Mouse (Mus musculus): Measurements from ENCODE around the gene Pld1. TPM values are rescaled to one million over a fixed set of nuclear protein-coding genes. Genes with fewer than 3 reads are reported as not detected.

Pld1 gene
- polyA plus RNA-seq, 1 experiment from 2014 or later = 2.3 TPM

DNA sequence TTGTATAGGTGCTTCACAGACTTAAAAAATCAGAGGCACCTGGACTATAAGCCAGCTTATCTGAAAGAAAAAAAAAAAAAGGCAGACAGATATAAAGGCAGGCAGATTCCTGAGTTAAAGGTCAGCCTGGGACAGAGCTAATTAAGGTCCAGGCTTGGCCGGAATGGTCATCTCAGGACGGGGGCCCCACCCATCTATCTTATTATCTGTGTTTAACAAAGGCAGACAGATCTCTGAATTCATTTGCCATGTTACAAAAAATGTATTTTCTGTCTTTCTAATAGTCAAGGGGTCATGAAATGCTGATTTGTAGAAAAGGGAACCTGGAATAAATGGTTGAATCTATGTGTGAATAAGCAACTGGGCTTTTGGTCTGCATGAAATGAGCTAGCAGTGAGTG, 30.2 kb upstream of the Pld1 start:
- Histone ChIP-seq H3K4me1 (replicated peaks; ENCODE audit: control insufficient read depth, insufficient read depth, low read length) (peaks cover 2% of the 10 kb centered on the region; the same call in 1 of the 2 replicates), H3K4me2 (ENCODE audit: low read length) (no peak overlapping the region), H3K27me3 (replicated peaks; ENCODE audit: control insufficient read depth, insufficient read depth, low read length) (no peaks in the 10 kb centered on the region), H3K9me3 (ENCODE audit: control insufficient read depth, low read length) (no peaks in the 10 kb centered on the region), H3K9ac (replicated peaks; ENCODE audit: low read depth, low read length) (no peak overlapping the region), H3K4me3 (replicated peaks; ENCODE audit: low read length) (no peak overlapping the region), H3K36me3 (ENCODE audit: control insufficient read depth, insufficient read depth) (no peaks in the 10 kb centered on the region), H3K27ac (ENCODE audit: low read length) (no peak overlapping the region)
- 72% methylated on average over 2 of the region's 2 CpGs for WGBS
- no peak for ATAC-seq

DNA sequence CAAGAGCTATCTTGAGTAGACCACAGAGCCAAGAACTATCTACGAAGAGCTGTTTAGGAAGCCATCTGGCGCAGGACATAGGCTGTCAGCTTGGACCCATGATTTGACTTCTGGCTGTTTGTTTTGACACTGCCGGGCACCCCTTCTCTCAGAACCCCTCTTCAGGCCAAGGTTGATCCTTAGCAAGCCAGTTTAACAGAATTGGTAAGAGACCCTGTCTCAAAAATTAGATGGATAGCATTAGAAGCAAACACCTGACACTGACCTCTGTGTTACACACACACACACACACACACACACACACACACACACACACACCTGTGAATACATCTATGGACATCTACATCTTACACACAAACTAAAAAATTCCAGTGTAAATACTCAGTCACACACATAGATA, 29.5 kb upstream of the Pld1 start:
- Histone ChIP-seq H3K4me3 (replicated peaks; ENCODE audit: low read length) (no peak overlapping the region), H3K27me3 (replicated peaks; ENCODE audit: control insufficient read depth, insufficient read depth, low read length) (no peaks in the 10 kb centered on the region), H3K4me2 (ENCODE audit: low read length) (no peak overlapping the region), H3K27ac (ENCODE audit: low read length) (no peak overlapping the region), H3K9me3 (ENCODE audit: control insufficient read depth, low read length) (no peaks in the 10 kb centered on the region), H3K9ac (replicated peaks; ENCODE audit: low read depth, low read length) (no peak overlapping the region), H3K4me1 (replicated peaks; ENCODE audit: control insufficient read depth, insufficient read depth, low read length) (peaks cover 2% of the 10 kb centered on the region; the same call in 1 of the 2 replicates), H3K36me3 (ENCODE audit: control insufficient read depth, insufficient read depth) (no peaks in the 10 kb centered on the region)
- ATAC-seq = no peak
- 92% methylated on average over 3 of the region's 3 CpGs for WGBS

DNA sequence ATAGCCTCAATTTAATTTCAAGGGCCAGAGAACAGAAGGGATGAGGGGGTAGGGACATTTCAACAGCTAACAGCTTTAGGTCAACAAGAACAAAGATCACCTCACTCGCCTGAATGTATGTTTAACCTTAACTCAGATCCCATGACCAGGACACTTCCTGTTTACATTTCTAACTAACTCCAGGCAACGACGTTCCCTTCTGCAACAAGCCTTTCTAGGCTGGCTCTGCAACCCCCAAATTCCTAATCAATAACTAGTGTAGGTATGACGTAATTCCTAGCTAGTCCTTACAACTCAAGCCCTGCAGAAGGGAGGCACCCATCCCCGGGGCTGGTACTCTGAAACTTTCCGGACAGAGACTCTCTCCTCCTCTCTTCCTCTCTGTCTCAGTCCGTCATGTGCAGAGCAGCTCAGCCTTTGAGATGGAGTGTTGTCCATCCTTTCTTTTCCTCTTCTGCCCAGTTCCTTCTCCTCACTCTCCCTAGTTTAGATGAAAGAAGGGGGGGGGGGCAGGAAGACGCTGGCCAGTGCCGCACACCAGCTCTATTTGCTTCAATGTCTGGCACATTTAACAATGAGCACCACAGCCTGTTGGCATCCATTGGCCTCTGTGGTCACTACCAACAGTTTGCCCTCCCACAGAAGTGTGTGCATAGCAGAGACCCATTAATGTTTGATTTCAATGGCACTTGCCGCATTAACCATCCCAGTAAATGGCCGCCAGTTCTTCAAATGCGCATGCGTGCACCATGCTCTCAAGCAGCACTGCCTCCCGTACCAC, 19.6 kb upstream of the Pld1 start:
- Histone ChIP-seq H3K36me3 (ENCODE audit: control insufficient read depth, insufficient read depth) (no peaks in the 10 kb centered on the region), H3K9ac (replicated peaks; ENCODE audit: low read depth, low read length) (no peak overlapping the region), H3K4me2 (ENCODE audit: low read length) (no peak overlapping the region), H3K27ac (ENCODE audit: low read length) (no peak overlapping the region), H3K9me3 (ENCODE audit: control insufficient read depth, low read length) (no peaks in the 10 kb centered on the region), H3K27me3 (replicated peaks; ENCODE audit: control insufficient read depth, insufficient read depth, low read length) (no peaks in the 10 kb centered on the region), H3K4me3 (replicated peaks; ENCODE audit: low read length) (no peak overlapping the region), H3K4me1 (replicated peaks; ENCODE audit: control insufficient read depth, insufficient read depth, low read length) (no peaks in the 10 kb centered on the region)
- WGBS = 93% methylated on average over 14 of the region's 14 CpGs
- no peak for ATAC-seq

DNA sequence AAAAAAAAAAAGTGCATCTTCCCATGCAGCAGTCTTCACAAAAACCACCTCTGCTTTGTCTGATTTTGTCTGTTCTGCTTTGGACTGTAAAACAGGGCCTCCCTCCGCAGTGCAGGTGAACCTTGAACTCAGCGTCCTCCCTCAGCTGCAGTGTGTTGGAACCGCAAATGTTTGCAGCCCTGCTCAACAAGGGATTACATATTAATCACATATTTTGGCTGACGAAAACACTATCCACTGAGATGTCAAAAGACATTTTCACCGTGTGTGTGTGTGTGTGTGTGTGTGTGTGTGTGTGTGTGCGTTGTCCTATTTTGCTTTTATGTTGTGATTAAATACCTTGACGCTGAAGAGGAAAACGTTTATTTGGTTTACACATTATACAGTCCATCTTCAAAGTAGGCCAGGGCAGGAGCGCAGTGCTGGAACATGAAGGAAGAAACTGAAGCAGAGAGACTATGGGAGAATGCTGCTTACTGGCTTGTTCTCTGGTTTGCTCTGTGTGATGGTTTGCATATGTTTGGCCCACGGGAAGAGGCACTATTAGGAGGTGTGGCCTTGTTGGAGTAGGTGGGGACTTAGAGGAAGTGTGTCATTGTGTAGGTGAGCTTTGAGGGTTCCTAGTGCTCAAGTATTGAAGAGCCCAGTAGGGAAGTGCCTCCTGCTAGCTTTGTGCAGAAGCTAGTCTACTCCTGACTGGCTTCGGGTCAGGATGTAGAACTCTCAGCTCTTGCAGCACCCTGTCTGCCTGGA, 17.1 kb upstream of the Pld1 start:
- H3K4me3 ChIP-seq (replicated peaks; ENCODE audit: low read length) = no peak overlapping the region
- H3K27ac ChIP-seq (ENCODE audit: low read length) = no peak overlapping the region
- H3K36me3 ChIP-seq (ENCODE audit: control insufficient read depth, insufficient read depth) = no peaks in the 10 kb centered on the region
- H3K4me2 ChIP-seq (ENCODE audit: low read length) = no peak overlapping the region
- H3K4me1 ChIP-seq (replicated peaks; ENCODE audit: control insufficient read depth, insufficient read depth, low read length) = no peaks in the 10 kb centered on the region
- whole genome bisulfite sequencing = 92% methylated on average over 11 of the region's 11 CpGs
- H3K9ac ChIP-seq (replicated peaks; ENCODE audit: low read depth, low read length) = no peak overlapping the region
- no peaks in the 10 kb centered on the region for H3K27me3 ChIP-seq (replicated peaks; ENCODE audit: control insufficient read depth, insufficient read depth, low read length)
- H3K9me3 ChIP-seq (ENCODE audit: control insufficient read depth, low read length) = no peaks in the 10 kb centered on the region
- ATAC-seq = no peak

DNA sequence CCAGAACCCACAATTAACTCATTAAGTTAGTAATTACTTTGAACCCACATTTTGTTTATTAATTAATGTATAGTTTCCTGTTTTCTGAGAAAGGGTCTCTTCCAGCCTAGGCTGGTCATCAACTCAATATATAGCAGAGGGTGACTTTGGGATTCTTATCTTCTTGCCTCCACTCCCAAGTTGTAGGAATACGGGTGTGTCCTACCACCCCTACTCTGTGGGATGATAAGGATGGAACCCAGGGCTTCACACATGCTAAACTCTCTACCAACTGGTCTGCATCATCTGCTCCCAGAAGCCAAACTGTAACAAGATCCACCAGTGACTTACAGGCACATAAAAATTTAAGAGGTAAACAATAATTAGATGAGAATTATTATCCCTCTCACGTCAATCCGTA, 14.5 kb upstream of the Pld1 start:
- Histone ChIP-seq H3K4me2 (ENCODE audit: low read length) (no peak overlapping the region), H3K27ac (ENCODE audit: low read length) (no peak overlapping the region), H3K36me3 (ENCODE audit: control insufficient read depth, insufficient read depth) (no peaks in the 10 kb centered on the region), H3K4me1 (replicated peaks; ENCODE audit: control insufficient read depth, insufficient read depth, low read length) (no peaks in the 10 kb centered on the region), H3K4me3 (replicated peaks; ENCODE audit: low read length) (no peak overlapping the region), H3K9ac (replicated peaks; ENCODE audit: low read depth, low read length) (no peak overlapping the region), H3K27me3 (replicated peaks; ENCODE audit: control insufficient read depth, insufficient read depth, low read length) (no peaks in the 10 kb centered on the region), H3K9me3 (ENCODE audit: control insufficient read depth, low read length) (no peaks in the 10 kb centered on the region)
- no peak for ATAC-seq
- WGBS = 81% methylated on average over 3 of the region's 3 CpGs

DNA sequence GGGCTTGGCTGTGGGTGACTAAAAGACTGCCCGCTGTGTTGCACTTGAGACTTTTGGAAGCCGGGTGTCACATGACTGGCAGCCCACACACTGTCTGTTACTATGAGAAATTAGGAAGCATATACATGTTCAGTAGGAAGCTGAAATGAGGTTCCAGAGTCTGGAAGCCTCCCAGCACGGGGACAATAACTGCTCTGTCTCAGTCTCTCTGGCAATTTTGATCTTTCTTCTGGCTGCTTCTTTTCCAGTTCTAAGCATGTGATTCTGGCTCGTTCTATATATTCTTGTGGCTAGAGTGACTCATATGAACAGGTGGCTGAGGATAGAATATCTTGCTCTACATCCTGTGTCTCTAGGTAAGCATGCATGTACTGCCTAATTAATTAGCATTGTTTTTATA, 9.3 kb upstream of the Pld1 start:
- Histone ChIP-seq H3K4me2 (ENCODE audit: low read length) (no peak overlapping the region), H3K27me3 (replicated peaks; ENCODE audit: control insufficient read depth, insufficient read depth, low read length) (no peaks in the 10 kb centered on the region), H3K4me1 (replicated peaks; ENCODE audit: control insufficient read depth, insufficient read depth, low read length) (no peaks in the 10 kb centered on the region), H3K9ac (replicated peaks; ENCODE audit: low read depth, low read length) (no peak overlapping the region), H3K36me3 (ENCODE audit: control insufficient read depth, insufficient read depth) (no peaks in the 10 kb centered on the region), H3K27ac (ENCODE audit: low read length) (no peak overlapping the region), H3K9me3 (ENCODE audit: control insufficient read depth, low read length) (no peaks in the 10 kb centered on the region), H3K4me3 (replicated peaks; ENCODE audit: low read length) (no peak overlapping the region)
- 83% methylated on average over 4 of the region's 4 CpGs for WGBS
- no peak for ATAC-seq

DNA sequence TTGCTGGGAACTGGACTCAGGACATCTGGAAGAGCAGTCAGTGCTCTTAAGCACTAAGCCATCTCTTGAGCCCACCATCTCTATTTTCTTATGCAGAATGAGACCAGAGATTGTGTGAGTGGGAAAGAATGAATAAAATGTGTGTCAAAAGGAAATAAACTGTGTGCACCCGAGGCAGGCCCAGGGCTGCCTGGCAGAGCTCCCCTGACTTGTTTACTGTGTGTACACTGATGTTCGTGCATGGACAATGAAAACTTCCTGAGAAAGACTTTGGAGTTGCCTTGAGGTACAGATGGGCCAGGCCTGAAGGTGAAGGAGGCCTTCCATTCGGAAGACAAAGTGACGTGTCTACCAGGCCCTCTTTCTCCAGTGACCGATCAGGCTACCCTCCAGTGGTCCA, 6.1 kb upstream of the Pld1 start:
- no peaks in the 10 kb centered on the region for H3K4me1 ChIP-seq (replicated peaks; ENCODE audit: control insufficient read depth, insufficient read depth, low read length)
- H3K27ac ChIP-seq (ENCODE audit: low read length) = no peak overlapping the region
- 90% methylated on average over 5 of the region's 5 CpGs for WGBS
- no peak for ATAC-seq
- H3K27me3 ChIP-seq (replicated peaks; ENCODE audit: control insufficient read depth, insufficient read depth, low read length) = no peaks in the 10 kb centered on the region
- no peak overlapping the region for H3K9ac ChIP-seq (replicated peaks; ENCODE audit: low read depth, low read length)
- H3K36me3 ChIP-seq (ENCODE audit: control insufficient read depth, insufficient read depth) = no peaks in the 10 kb centered on the region
- no peak overlapping the region for H3K4me3 ChIP-seq (replicated peaks; ENCODE audit: low read length)
- H3K9me3 ChIP-seq (ENCODE audit: control insufficient read depth, low read length) = no peaks in the 10 kb centered on the region
- H3K4me2 ChIP-seq (ENCODE audit: low read length) = no peak overlapping the region

DNA sequence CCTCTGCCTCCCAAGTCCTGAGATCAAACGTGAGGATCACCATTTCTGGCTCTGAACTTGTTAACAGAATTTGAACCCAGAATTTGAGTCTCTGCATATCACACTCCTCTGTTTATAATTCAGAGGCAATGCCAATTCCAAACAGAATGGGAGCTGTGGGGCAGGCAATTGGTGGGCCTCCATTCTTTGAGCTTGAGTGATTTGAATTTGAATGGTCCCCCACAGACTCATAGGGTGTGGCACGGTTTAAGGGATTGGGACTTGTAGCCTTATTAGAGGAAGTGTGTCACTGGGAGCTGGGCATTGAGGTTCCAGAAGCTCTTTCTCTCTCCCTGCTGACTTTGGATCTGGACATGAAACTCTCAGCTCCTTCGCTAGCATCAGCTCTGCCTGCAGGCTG, 2.9 kb upstream of the Pld1 start:
- H3K36me3 ChIP-seq (ENCODE audit: control insufficient read depth, insufficient read depth) = no peaks in the 10 kb centered on the region
- no peaks in the 10 kb centered on the region for H3K27me3 ChIP-seq (replicated peaks; ENCODE audit: control insufficient read depth, insufficient read depth, low read length)
- H3K4me2 ChIP-seq (ENCODE audit: low read length) = no peak overlapping the region
- H3K27ac ChIP-seq (ENCODE audit: low read length) = no peak overlapping the region
- WGBS = 53% methylated on average over 3 of the region's 3 CpGs
- H3K9me3 ChIP-seq (ENCODE audit: control insufficient read depth, low read length) = no peaks in the 10 kb centered on the region
- H3K4me3 ChIP-seq (replicated peaks; ENCODE audit: low read length) = no peak overlapping the region
- H3K9ac ChIP-seq (replicated peaks; ENCODE audit: low read depth, low read length) = no peak overlapping the region
- ATAC-seq = no peak
- peaks cover 10% of the 10 kb centered on the region for H3K4me1 ChIP-seq (replicated peaks; ENCODE audit: control insufficient read depth, insufficient read depth, low read length)

DNA sequence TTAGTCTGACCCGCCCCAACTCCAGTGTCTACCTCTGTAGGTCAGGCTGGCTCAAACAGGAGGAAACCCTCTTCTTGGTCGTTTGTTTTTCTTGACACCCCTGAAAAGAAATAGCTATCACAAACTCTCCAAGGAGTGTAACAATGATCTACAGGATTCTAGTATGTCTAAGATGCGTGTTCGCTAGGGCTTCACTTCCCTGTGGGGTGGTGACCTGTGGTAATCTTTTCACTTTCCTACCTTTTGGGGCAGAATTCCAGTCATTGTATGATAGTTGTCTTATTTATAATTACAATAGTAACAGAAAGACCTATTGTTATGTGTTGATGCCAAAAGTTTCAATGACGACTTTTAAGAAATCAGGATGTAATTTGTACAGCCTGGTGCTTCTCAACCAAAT, 1.8 kb upstream of the Pld1 start:
- Histone ChIP-seq H3K4me3 (replicated peaks; ENCODE audit: low read length) (no peak overlapping the region), H3K9me3 (ENCODE audit: control insufficient read depth, low read length) (no peaks in the 10 kb centered on the region), H3K27me3 (replicated peaks; ENCODE audit: control insufficient read depth, insufficient read depth, low read length) (no peaks in the 10 kb centered on the region), H3K27ac (ENCODE audit: low read length) (no peak overlapping the region), H3K36me3 (ENCODE audit: control insufficient read depth, insufficient read depth) (no peaks in the 10 kb centered on the region), H3K9ac (replicated peaks; ENCODE audit: low read depth, low read length) (no peak overlapping the region), H3K4me1 (replicated peaks; ENCODE audit: control insufficient read depth, insufficient read depth, low read length) (peaks cover 10% of the 10 kb centered on the region), H3K4me2 (ENCODE audit: low read length) (no peak overlapping the region)
- 77% methylated on average over 5 of the region's 5 CpGs for whole genome bisulfite sequencing
- no peak for ATAC-seq
